Mouse (Mus musculus): ENCODE results near the gene Ms4a12. TPM values are rescaled to one million over a fixed set of nuclear protein-coding genes. Genes with fewer than 3 reads are reported as not detected.
"Not testable (repeated sequence)": the region's sequence is repeated elsewhere in the genome, so short reads cannot be mapped to it uniquely, and the experiment has no call there.

The Ms4a12 gene
- not detected in 2 replicates for total RNA-seq (2017)

DNA sequence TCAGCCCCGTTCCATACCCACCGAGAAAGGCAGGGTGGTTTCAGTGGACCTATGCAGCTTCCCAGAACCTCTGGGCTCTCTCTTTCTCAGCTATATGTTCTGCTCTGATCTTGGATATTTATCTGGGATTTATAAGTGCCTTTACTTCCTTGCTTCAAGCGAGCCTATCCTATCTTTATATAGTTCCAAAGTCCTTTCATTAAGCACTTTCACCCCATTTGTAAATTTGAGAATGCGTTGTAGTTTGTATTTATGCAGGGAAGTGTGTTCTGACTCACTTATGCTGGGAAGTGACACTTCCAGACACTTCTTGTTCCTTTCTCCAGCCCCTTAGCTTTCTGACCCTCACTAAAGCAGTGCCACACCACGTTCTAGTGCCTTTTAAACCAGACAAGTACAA is at the start of gene Ms4a12:
Gene Ms4a12, minus strand, starts transcription at position 101 of the 400 bp plus-strand sequence.
- no peak for ATAC-seq (ENCODE audit: extremely low read depth, insufficient number of reproducible peaks, low FRiP score, poor library complexity, severe bottlenecking)

DNA sequence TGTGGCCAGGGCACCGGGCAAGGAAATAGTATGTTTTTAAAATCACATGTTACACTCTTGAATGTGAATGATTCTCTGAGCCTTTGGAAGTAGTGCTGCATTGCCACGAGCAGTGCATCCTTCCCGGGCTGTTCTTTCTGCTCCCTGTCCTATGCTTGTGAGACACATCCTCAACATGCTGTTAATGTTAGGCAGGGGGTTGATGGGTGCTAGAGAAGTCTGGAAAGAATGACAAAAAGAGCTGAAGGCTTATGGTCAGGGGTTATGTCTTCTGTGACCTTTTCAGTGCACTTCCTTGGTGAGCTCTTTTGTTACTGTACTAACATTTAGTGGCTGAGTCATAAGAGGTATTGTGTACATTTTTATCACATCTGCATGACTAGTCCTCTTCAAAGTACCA is 48.0 kb upstream of the Ms4a12 start:
- ATAC-seq (ENCODE audit: extremely low read depth, insufficient number of reproducible peaks, low FRiP score, poor library complexity, severe bottlenecking) = no peak

DNA sequence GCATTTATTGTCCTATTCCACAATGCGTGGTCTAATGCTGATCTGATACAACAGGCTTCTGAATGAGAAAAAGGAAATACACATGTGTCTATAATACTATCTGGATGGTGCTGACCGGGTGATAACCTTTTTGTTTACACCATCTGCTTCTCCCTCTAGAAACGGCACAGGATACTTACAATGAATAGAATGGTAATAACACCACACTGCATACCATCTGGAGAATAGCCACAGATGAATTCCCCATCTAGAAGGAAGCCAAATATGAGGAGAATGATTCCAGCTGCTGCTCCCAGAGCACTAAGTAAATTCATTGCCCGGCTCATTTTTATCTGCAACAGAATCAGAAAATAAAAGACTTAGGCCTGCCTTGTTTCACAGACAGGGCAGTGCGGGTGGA is 44.2 kb upstream of the Ms4a12 start:
- no peak for ATAC-seq (ENCODE audit: extremely low read depth, insufficient number of reproducible peaks, low FRiP score, poor library complexity, severe bottlenecking)

DNA sequence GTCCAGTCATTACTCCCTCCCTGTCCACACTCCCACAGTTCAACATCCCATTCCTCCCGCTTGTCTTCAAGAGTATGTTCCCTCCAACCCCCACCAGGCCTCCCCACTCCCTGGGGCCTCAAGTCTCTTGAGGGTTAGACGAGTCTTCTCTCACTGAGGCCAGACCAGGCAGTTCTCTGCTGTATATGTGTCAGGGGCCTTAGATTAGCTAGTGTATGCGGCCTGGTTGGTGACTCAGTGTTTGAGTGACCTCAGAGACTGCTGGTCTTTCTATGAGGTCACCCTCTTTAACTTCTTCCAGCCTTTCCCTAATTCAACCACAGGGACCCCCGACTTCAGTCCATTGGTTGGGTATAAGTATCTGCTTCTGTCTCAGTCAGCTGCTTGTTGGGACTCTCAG is 34.7 kb upstream of the Ms4a12 start:
- ATAC-seq (ENCODE audit: extremely low read depth, insufficient number of reproducible peaks, low FRiP score, poor library complexity, severe bottlenecking) = no peak

DNA sequence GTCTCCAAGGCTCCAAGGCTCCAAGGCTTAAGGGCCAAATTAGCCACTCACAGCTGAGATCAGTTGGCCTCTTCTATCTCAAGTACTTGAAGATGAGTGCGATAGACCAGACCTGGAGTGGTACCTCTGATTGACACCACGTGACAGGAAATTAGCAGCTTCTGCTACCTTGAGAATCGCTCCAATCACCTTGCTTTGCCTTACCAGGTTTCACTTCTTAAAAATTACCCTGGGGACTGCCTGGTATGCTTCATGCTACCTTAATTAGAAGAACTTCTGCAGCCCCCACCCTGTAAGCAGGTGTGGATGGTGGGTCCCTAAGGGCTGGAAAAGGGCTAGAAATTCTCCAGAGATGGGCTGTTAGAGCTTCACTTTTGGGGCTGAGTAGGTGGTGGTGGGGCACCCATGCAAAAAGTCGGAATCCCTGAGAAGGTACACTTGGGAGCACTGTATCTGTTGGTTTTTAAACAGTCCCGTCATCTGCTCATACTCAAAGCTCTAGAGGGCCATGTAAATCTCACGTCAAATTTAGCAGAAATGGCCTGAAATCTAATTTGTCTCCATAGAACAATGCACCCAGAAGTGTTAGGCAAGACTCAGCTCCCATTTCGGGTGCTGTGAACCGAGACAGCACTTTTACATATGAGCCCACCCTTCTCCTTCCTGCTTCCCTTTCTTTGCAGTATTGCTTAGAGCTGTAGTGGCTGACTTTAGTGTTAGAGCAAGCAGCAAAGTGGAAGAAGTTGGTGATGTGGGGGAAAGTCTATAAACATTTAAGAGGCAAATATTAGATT is 34.0 kb upstream of the Ms4a12 start, which contains the start of gene Ms4a1:
Gene Ms4a1, minus strand, starts transcription at position 190 of the 794 bp plus-strand sequence.
- ATAC-seq (ENCODE audit: extremely low read depth, insufficient number of reproducible peaks, low FRiP score, poor library complexity, severe bottlenecking) = peak; percentile 89

DNA sequence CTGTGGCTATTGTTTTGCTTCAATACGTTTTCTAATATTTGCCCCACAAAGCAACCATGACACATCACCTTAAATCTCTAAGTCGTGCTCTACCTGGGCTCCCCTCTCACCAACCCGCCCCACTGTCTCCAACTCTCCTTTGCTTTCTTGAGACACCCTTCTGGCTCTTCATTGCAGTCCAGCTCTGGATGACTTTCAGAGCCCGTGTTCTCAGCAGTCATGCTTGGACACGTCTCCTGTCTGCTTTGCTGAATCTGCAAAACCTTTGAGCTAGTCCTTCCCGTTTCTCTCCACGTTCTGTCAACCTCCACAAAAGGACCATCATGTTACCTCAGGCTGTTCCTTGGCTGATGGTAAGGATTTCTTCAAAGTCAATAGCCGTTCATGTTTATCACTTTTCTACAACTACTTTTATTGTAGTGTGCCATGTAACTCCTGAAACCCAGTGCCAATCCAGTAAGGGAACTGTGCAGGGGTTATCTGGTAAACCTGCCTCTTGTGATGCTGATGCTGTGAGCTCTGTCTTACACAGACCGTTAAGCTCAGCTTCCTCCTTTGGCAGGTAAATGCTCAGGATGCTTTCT is 32.4 kb upstream of the Ms4a12 start:
- ATAC-seq (ENCODE audit: extremely low read depth, insufficient number of reproducible peaks, low FRiP score, poor library complexity, severe bottlenecking) = no peak

DNA sequence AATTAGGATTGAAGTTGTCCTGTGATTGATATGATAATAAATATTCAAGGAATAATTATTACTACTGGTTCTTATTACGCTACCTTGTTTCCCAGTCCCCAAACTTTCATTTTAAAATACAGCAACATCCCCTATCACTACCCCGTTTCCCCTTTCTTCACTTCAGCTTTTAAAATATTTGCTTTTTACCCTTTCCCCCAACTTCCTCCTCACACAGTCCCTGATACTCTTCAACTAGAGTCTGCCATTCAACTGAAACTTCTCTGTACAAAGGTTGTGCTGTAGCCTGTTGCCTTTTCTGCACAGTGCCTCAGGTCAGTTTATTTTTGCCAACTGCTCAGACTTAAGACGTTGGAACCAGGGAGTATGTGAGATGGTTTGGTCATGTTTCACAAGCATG is 31.3 kb upstream of the Ms4a12 start:
- ATAC-seq (ENCODE audit: extremely low read depth, insufficient number of reproducible peaks, low FRiP score, poor library complexity, severe bottlenecking) = no peak

DNA sequence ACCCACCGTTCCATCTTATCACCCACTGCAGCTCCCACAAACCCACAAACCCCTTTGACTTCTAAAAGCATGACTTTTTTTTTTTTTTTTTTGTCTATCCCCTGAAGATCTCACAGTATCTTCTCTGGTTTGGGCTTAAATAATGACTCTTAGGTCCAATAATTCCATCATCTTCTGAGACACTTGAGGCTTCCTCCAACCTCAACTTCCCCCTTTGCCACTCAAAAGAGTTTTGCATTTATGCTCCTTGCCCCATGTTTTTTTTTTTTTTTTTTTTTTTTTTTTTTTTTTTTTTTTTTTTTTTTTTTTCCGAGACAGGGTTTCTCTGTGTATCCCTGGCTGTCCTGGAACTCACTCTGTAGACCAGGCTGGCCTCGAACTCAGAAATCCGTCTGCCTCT is 30.7 kb upstream of the Ms4a12 start:
- ATAC-seq (ENCODE audit: extremely low read depth, insufficient number of reproducible peaks, low FRiP score, poor library complexity, severe bottlenecking) = not testable (repeated sequence)

DNA sequence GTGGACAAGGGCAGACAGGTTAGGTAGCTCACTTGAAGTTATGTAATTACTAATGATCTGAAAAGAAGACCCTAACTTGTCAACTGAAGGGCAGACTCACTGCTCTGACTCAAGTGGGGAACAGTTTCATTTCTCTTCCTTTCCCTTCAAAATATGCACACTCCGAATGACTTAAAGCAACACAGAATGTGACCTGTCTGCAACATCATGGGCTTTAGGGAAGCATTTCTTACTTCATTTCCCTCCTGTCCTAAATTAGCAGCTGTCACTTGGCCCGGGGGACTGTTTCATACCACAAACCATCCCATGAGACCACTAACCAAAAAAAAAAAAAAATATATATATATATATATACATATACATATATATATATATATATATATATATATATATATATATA is 29.3 kb upstream of the Ms4a12 start:
- ATAC-seq (ENCODE audit: extremely low read depth, insufficient number of reproducible peaks, low FRiP score, poor library complexity, severe bottlenecking) = no peak

DNA sequence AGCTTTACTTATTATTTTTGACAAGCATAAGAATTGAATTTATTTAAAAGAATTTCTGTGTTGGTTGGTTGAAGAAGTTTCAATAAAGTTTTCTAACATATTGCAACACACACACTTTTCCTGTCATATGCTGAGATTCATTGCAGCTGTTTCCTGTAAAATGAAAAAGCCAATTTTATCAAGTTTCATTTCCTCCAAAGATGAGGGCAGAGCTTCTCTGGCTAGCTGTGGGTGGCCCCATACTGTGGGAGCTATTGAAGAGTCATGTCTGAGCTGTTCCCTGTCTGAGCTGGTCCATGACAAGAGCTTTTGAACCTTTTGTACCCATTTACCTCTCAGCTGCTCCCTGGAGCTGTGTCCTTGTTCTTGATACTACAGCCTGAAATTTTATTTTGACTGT is 12.0 kb upstream of the Ms4a12 start:
- peak; percentile 78 for ATAC-seq (ENCODE audit: extremely low read depth, insufficient number of reproducible peaks, low FRiP score, poor library complexity, severe bottlenecking)

DNA sequence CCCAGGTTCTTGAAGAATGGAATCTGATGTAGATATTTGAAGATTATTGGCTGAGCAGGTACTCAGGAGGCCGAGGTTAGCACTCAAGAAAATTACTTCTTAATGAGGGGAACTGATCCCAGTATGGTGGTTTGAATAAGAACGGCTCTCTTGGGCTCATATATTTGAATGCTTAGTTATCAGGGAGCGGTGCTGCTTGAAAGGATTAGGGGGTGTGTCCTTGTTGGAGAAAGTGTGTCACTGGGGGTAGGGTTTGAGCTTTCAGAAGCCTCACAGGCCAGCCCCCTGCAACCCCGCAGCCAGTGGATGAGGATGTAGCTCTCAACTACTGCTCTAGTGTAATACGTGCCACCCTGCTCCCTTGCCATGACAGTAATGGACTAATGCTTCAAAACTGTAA is 10.3 kb upstream of the Ms4a12 start:
- ATAC-seq (ENCODE audit: extremely low read depth, insufficient number of reproducible peaks, low FRiP score, poor library complexity, severe bottlenecking) = no peak

DNA sequence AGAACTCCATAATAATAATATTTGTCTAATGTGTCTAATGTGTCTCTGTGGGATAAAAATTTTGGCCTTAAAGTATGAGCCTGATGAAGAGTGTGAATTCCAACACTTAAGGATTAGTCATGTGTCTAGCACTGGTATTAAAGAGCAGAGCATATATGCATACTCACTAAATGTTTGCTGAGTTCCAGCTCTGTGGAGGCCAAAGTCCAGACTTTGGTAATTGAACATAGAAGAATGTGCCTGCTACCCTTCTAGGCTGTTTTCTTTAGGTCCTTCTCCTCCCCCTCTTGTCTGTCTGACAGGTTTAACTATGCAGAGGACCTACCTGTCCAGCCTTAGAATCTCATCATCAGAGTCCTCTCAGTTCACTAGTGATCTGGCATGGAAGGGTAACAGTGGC is 3.6 kb upstream of the Ms4a12 start:
- no peak for ATAC-seq (ENCODE audit: extremely low read depth, insufficient number of reproducible peaks, low FRiP score, poor library complexity, severe bottlenecking)

DNA sequence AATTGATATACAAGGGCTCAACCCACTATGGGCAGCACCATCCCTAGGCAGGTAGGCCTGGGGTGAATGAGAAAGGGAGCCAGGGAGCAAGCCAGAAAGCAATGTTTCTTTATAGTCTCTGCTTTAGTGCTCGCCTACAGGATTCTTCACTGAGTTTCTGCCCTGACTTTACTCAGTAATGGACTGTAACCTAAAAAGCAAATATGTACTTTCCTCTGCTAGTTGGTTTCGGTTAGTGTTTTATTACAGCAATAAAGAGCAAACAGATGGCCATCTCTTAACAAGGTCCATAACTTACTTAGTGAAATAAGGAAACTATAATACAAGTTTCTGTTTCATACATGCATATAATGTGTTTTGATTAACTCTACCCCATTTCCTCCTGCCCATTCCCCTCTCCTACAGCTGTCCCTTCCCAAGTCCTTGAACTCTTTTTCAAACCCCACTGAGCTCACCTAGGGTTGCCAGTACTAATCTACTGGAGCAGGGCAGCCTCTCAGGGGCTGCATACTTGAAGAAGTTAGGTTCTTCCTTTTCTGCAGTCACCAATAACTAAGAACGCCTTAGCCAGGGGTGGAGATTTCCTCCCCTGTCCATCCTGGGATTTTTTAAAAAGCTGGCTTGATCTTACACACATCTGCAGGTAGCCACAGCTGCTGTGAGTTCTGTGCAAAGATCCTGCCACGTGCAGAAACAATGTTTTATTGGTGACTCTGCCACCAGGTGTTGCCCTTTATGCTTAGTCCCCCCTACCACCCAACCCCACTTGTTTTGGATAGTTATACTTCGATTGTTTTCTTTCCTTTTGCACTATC is 2.9 kb upstream of the Ms4a12 start:
- ATAC-seq (ENCODE audit: extremely low read depth, insufficient number of reproducible peaks, low FRiP score, poor library complexity, severe bottlenecking) = no peak

DNA sequence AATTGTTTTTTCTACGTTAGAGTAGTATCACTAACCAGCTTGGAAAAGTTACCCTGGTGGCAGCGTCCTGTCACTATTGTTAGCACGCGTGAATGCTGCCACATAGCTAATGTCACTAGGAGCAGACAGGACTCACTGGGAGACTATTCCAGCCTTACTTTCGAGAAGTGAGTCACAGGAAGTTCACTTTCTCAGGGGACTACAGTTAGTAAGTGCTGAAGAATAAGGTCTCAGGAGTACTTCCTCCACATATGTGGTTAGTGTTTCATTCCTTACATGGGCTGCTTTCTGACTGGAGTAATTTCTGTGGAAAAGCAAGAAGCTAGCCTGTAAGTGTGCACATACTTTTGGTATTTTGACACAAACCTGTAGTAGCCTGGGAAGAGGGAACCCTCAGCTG is 2.0 kb upstream of the Ms4a12 start:
- no peak for ATAC-seq (ENCODE audit: extremely low read depth, insufficient number of reproducible peaks, low FRiP score, poor library complexity, severe bottlenecking)

DNA sequence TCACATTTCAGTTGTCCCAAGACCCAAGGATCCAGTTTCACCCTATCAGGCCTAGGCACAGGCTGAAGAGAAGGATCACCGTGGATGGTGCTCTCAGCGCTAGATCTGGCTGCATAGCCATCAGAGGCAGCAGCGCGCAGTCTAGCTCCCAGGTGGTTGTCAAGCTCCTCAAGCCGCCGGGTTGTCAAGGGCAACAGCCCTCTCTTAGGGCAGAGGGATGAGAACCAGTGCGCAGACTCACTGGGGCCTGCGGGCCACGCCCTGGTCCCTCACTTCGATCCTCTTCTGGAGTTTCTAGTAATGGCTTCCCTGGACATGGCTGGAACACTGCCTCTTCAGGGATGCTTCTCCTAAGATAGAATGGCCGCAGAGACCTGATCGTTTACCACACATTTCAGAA is 35.7 kb downstream of the Ms4a12 start, which contains the start of gene Ms4a13:
Gene Ms4a13, minus strand, starts transcription at position 192 of the 400 bp plus-strand sequence.
- ATAC-seq (ENCODE audit: extremely low read depth, insufficient number of reproducible peaks, low FRiP score, poor library complexity, severe bottlenecking) = no peak

DNA sequence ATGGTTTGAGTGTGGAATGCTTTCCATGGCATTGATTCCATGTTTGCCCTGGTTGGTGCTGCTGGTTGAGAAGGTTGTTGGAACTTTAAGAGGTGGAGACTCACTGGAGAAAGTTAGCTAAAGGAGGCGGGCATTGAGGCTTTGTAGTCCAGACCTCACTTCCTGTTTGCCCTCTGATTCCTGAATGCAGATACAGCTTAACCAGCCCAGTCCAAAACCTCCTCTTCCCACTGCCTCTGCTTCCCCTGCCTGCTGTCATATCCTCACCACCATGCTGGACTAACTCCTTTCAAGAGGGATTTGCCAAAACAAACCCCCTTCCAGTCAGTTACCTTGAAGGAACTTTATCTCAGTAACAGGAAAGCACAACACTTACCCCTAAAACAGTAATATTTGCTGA is 39.7 kb downstream of the Ms4a12 start:
- ATAC-seq (ENCODE audit: extremely low read depth, insufficient number of reproducible peaks, low FRiP score, poor library complexity, severe bottlenecking) = no peak

DNA sequence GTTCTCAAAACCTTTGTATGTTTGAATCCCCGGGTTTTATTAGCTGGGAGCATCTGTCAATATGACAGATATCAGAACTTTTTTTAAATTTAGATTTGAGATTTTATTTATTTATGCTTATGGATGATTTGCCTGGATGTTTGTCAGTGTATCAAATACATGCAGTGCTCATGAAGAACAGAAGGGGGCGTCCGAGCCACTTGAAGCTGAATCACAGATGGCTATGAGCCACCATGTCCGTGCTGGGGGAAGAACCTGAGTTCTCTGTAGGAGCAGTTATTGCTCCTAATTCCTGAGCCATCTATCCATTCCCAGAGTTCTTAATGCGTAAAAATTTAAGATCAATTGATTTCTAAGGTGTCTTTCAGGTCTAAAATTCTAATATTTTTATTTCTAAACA is 48.1 kb downstream of the Ms4a12 start:
- ATAC-seq (ENCODE audit: extremely low read depth, insufficient number of reproducible peaks, low FRiP score, poor library complexity, severe bottlenecking) = peak; percentile 82

DNA sequence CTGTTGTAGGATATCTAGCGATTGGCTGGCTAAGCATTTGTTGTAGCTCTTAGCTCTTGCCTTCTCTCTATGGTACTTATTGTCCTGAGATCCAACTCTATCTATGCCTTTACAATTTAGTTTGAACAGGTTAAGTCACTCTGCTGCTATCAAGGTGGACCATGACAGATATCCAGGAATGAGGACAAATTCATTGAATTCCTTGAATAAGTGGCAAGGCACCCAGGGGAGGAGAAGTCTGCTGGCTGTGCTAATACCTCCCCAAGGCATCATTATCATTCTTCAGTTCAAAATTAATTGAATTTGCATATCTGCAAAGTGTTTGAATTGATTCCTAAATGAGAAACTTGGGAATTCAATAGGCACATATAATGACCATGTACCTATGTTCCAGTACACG is 54.8 kb downstream of the Ms4a12 start:
- no peak for ATAC-seq (ENCODE audit: extremely low read depth, insufficient number of reproducible peaks, low FRiP score, poor library complexity, severe bottlenecking)

DNA sequence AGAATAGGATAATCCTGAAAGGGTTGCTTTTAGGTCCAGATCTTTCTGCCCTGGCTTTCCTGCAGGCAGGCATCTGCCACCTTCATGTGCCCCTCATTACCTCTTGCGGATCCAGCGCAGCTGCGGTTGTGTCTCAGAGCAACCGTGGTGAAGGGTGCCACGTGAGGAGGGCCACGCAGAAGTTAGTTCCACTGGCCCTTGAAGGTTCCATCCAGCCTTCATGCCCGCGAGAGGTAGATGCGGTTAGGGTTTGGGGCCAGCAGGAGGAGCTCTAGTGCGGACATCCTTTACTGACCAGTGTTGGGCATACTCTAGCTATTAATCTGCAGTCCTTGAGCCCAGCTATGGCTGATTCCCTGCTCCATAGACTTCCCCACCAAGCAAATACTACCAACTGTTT is 67.1 kb downstream of the Ms4a12 start, which contains the start of gene 1700025F22Rik:
Gene 1700025F22Rik, minus strand, starts transcription at position 149 of the 400 bp plus-strand sequence.
- ATAC-seq (ENCODE audit: extremely low read depth, insufficient number of reproducible peaks, low FRiP score, poor library complexity, severe bottlenecking) = peak; percentile 66; the same call in 1 of the 2 replicates

All from neutrophil, adult 5-6 weeks (primary cell).